Mouse (Mus musculus): ENCODE data around the gene Gm6525.

DNA sequence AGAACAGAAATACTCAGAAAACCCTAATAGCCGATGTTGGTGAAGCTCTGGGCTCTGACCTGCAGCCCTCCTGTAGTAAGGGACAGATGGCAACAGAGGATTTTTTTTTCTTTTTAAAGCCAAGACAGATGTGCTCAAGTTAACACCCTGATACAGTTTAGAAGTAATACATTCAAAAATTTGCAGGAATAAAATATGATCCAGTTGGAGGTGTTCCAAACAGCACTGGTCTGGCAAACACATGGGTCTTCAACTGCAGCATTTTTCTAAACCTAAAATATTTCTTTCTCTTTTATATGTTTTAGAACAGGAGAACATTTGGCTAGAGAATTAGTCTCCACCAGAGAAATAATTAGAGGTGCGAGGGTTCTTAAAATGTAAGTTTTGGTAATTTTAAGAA lies 44.6 kb downstream of the Gm6525 start:
- TF ChIP-seq CTCF (IDR thresholded peaks at IDR 0.05; ENCODE audit: low read depth) (no peak), EP300 (IDR thresholded peaks at IDR 0.05; ENCODE audit: low read depth) (no peak)

All from liver, embryonic 14.5 days (tissue).